In genomic region chr16:21359459-21359858, GRCm38 (mm10) we compare ENCODE assay signal across 14 mouse cellular contexts.
A peak's percentile ranks its signal among the peaks of the same experiment; 100 is the strongest.
DNase-seq lines count a peak whose midpoint lies in the region; ATAC-seq and TF ChIP-seq lines count a peak whose summit lies in the region.
"Had no signal": no experiment of that assay in that cellular context is flagged by ENCODE, and none has a peak within 500 bp of the region (broad histone marks: within the 10 kb centered on the region; RNA-seq: fewer than 3 reads in every experiment).

No protein-coding gene starts in this region.

- no peak for TF ChIP-seq CTCF in MEL (IDR thresholded peaks at IDR 0.05 in 2 of 3, conservative IDR thresholded peaks at IDR 0.05 in 1 of 3; ENCODE audit: control insufficient read depth in 1 of 3, insufficient read depth in 1 of 3, low read depth in 2 of 3, low read length in 3 of 3, poor library complexity in 1 of 3, severe bottlenecking in 1 of 3)

- TF ChIP-seq RAD21 in MEL (IDR thresholded peaks at IDR 0.05; ENCODE audit: low read depth, low read length): no peak

- 67% methylated on average over 4 of the region's 4 CpGs for WGBS in intestine, embryonic 16.5 days
- 72% methylated on average over 4 of the region's 4 CpGs for WGBS in midbrain, embryonic 10.5 days

- no peaks in the 10 kb centered on the region for H3K9me3 ChIP-seq in MEL (replicated peaks; ENCODE audit: insufficient read depth, low read length)
- no peaks in the 10 kb centered on the region for H3K9me3 ChIP-seq in intestine, embryonic 16.5 days (ENCODE audit: control insufficient read depth, low read length)
- no peaks in the 10 kb centered on the region for H3K9me3 ChIP-seq in midbrain, embryonic 10.5 days (replicated peaks)
- H3K9me3 ChIP-seq: forebrain, embryonic 12.5 days; neural tube, embryonic 15.5 days had no signal

- no peak; a peak in 1 of 4 replicates for TF ChIP-seq EP300 in MEL (IDR thresholded peaks at IDR 0.05; ENCODE audit: low read depth in 1 of 2, low read length in 2 of 2)

- H3K4me3 ChIP-seq in MEL (ENCODE audit: control insufficient read depth in 1 of 2, insufficient read depth in 1 of 2, low read depth in 2 of 2, low read length in 2 of 2): no peak overlapping the region
- H3K4me3 ChIP-seq in intestine, embryonic 16.5 days (ENCODE audit: low read length): no peak overlapping the region
- H3K4me3 ChIP-seq in midbrain, embryonic 10.5 days: no peak overlapping the region
- H3K4me3 ChIP-seq: forebrain, embryonic 12.5 days; neural tube, embryonic 15.5 days had no signal

- TF ChIP-seq POLR2A in MEL (IDR thresholded peaks at IDR 0.05; ENCODE audit: control insufficient read depth in 1 of 2, insufficient read depth in 1 of 2, low read depth in 1 of 2, low read length in 2 of 2, poor library complexity in 1 of 2): no peak

- H3K4me2 ChIP-seq in intestine, embryonic 16.5 days (ENCODE audit: low read depth, low read length): no peak overlapping the region
- H3K4me2 ChIP-seq: forebrain, embryonic 12.5 days; neural tube, embryonic 15.5 days had no signal

- DNase-seq in MEL (ENCODE audit: low read depth, low spot score): peak; percentile 64
- peak; percentile 72 for DNase-seq in c-Kit-negative CD71-positive TER-119-positive erythroid progenitor cells, embryonic 14.5 days (ENCODE audit: low read depth, low spot score)
- DNase-seq in midbrain, embryonic 10.5 days (ENCODE audit: low spot score): no peak
- no peak for DNase-seq in left cerebral cortex, adult 8-10 months (ENCODE audit: low spot score in 2 of 2)
- DNase-seq in thymus, postnatal 4 days: no peak
- DNase-seq: adrenal gland, postnatal 10 days; cerebellum, adult 11-12 months; lung, postnatal 14 days; right cerebral cortex, postnatal 14 days had no signal

- ATAC-seq in intestine, embryonic 16.5 days: peak; percentile 54
- peak; percentile 86 for ATAC-seq in megakaryocyte progenitor cell, adult 5-6 weeks (replicated peaks; ENCODE audit: poor library complexity)
- ATAC-seq: hindbrain, embryonic 16.5 days had no signal

- peaks cover 0 to 18% of the 10 kb centered on the region in 2 experiments; a peak in 2 of 4 replicates for H3K36me3 ChIP-seq in MEL (ENCODE audit: control insufficient read depth in 1 of 2, insufficient read depth in 2 of 2, low read length in 2 of 2)
- H3K36me3 ChIP-seq in intestine, embryonic 16.5 days (ENCODE audit: control insufficient read depth, insufficient read depth, low read length): no peaks in the 10 kb centered on the region
- H3K36me3 ChIP-seq in midbrain, embryonic 10.5 days: no peaks in the 10 kb centered on the region
- H3K36me3 ChIP-seq: forebrain, embryonic 12.5 days; neural tube, embryonic 15.5 days had no signal

- no peaks in the 10 kb centered on the region for H3K79me2 ChIP-seq in MEL (ENCODE audit: control insufficient read depth, insufficient read depth, low read length, poor library complexity)

- no peaks in the 10 kb centered on the region for H3K27me3 ChIP-seq in MEL (ENCODE audit: control insufficient read depth in 1 of 2, insufficient read depth in 2 of 2, low read length in 2 of 2)
- no peaks in the 10 kb centered on the region for H3K27me3 ChIP-seq in intestine, embryonic 16.5 days (replicated peaks; ENCODE audit: control insufficient read depth, insufficient read depth, low read length)
- H3K27me3 ChIP-seq in midbrain, embryonic 10.5 days (ENCODE audit: low read depth, poor library complexity, severe bottlenecking): peaks cover 9% of the 10 kb centered on the region; the same call in 1 of the 2 replicates
- H3K27me3 ChIP-seq: neural tube, embryonic 15.5 days had no signal

- peaks cover 8 to 38% of the 10 kb centered on the region in 2 experiments for H3K4me1 ChIP-seq in MEL (ENCODE audit: control insufficient read depth in 1 of 2, insufficient read depth in 2 of 2, low read length in 2 of 2)
- peaks cover 12% of the 10 kb centered on the region for H3K4me1 ChIP-seq in intestine, embryonic 16.5 days (ENCODE audit: control insufficient read depth, insufficient read depth, low read length)
- H3K4me1 ChIP-seq in midbrain, embryonic 10.5 days: peaks cover 16% of the 10 kb centered on the region

- no peak overlapping the region for H3K27ac ChIP-seq in MEL (ENCODE audit: control insufficient read depth, low read depth, low read length)
- H3K27ac ChIP-seq in intestine, embryonic 16.5 days (ENCODE audit: low read length): no peak overlapping the region
- no peak overlapping the region for H3K27ac ChIP-seq in midbrain, embryonic 10.5 days (replicated peaks)
- H3K27ac ChIP-seq: forebrain, embryonic 12.5 days; neural tube, embryonic 15.5 days had no signal

- no peak overlapping the region for H3K9ac ChIP-seq in MEL (ENCODE audit: control insufficient read depth, low read depth, low read length, poor library complexity, severe bottlenecking)
- H3K9ac ChIP-seq in intestine, embryonic 16.5 days (ENCODE audit: low read depth, low read length): no peak overlapping the region
- H3K9ac ChIP-seq: forebrain, embryonic 12.5 days; neural tube, embryonic 15.5 days had no signal

TF ChIP-seq in MEL, 35 proteins besides CTCF, POLR2A, EP300 and RAD21:
- TF ChIP-seq MXI1 (IDR thresholded peaks at IDR 0.05; ENCODE audit: low read depth, low read length): 0 out of 2 replicates have a peak, but pooled peaks have one; percentile 25
- TF ChIP-seq MAZ (IDR thresholded peaks at IDR 0.05; ENCODE audit: low read depth, low read length): no peak
- TF ChIP-seq ETS1 (IDR thresholded peaks at IDR 0.05; ENCODE audit: low read depth, low read length): peak; percentile 25; the same call in 1 of the 2 replicates

Comparison
In these comparisons a context has a peak if more than half of its experiments do, and no peak if none do; other contexts are left out.
1. DNase-seq: peak in MEL (single experiment) and c-Kit-negative CD71-positive TER-119-positive erythroid progenitor cells, embryonic 14.5 days (single experiment); none in midbrain, embryonic 10.5 days (single experiment), left cerebral cortex, adult 8-10 months (0 of 2) and thymus, postnatal 4 days (single experiment).